Mouse (Mus musculus) spleen, adult 2 months (tissue): ENCODE data around the gene Pcgf2. TPM values are rescaled to one million over a fixed set of nuclear protein-coding genes. Genes with fewer than 3 reads are reported as not detected.

Experiments used
- DNase-seq, 2 experiments: peaks; one replicate each; pipeline versions ENCODE4 v3.0.0 to v3.0.0-alpha.2; 2012 to 2021; ENCODE audit warnings: low spot score in 2 of 2, low read depth in 1 of 2
- H3K27ac ChIP-seq: fragments of 200-500 bp; 2 replicates; pipeline ENCODE4 v1.5.1; 2012; ENCODE audit warnings: low read length, inconsistent platforms; ENCODE audit not compliant: insufficient read depth
- H3K27me3 ChIP-seq: fragments of 200-500 bp; 2 replicates; pipeline ENCODE4 v1.6.1; 2012; ENCODE audit warnings: mild to moderate bottlenecking, moderate library complexity, low read length, inconsistent platforms; ENCODE audit not compliant: control insufficient read depth, insufficient read depth
- H3K36me3 ChIP-seq: fragments of 200-500 bp; 2 replicates; pipeline ENCODE4 v1.6.1; 2012; ENCODE audit warnings: mild to moderate bottlenecking, low read length, inconsistent platforms; ENCODE audit not compliant: control insufficient read depth, insufficient read depth
- H3K4me1 ChIP-seq: fragments of 200-500 bp; 2 replicates; pipeline ENCODE4 v1.6.1; 2011; ENCODE audit warnings: inconsistent platforms; ENCODE audit not compliant: control insufficient read depth, insufficient read depth, insufficient read length
- H3K4me3 ChIP-seq: fragments of 200-500 bp; 2 replicates; pipeline ENCODE4 v1.5.1; 2011; ENCODE audit warnings: mild to moderate bottlenecking, inconsistent platforms; ENCODE audit not compliant: insufficient read depth, insufficient read length; ENCODE audit errors: extremely low read depth
- CTCF ChIP-seq: fragments of 200-500 bp; IDR thresholded peaks from 2 replicates; pipeline ENCODE4 v1.5.1; 2011; ENCODE audit warnings: mild to moderate bottlenecking, inconsistent platforms; ENCODE audit not compliant: insufficient read depth, insufficient read length, insufficient replicate concordance; ENCODE audit errors: extremely low read depth
- POLR2A ChIP-seq: fragments of 200-500 bp; IDR thresholded peaks from 2 replicates; pipeline ENCODE4 v1.6.1; 2011; ENCODE audit warnings: low read depth, low read length, inconsistent platforms
- WGBS: fragments of 180-500 bp; shearing (Covaris S2); methylation state at CpG from one replicate; pipeline ENCODE4 v1.1.7; 2018; 5-methylcytosine and 5-hydroxymethylcytosine counted together
- polyA plus RNA-seq: library from polyadenylated mRNA; depleted of rRNA; stranded (reverse); fragments of >200 nt; gene quantifications from 2 replicates; pipeline ENCODE4 v1.2.3, GENCODE M21; 2012

Pcgf2 gene
- polyA plus RNA-seq, 1 experiment = 10.0 TPM

GRCm38 (mm10) chr11:97700746-97701580, 666 bp upstream of the Pcgf2 start:
- WGBS = 21% methylated on average over 30 of the region's 30 CpGs
- DNase-seq = no peak
- Histone ChIP-seq H3K27me3 (peaks cover 13% of the 10 kb centered on the region), H3K4me3 (peak overlapping the region; percentile 58), H3K27ac (0 out of 2 replicates have a peak overlapping the region, but pooled peaks have one; percentile 21), H3K4me1 (peaks cover 13% of the 10 kb centered on the region; the same call in 1 of the 2 replicates), H3K36me3 (no peaks in the 10 kb centered on the region; the same call in 1 of the 2 replicates)
- no peak for TF ChIP-seq POLR2A
- no peak for TF ChIP-seq CTCF

- TF ChIP-seq POLR2A (no peak), CTCF (no peak)
- Histone ChIP-seq H3K36me3 (no peaks in the 10 kb centered on the region), H3K4me3 (peak overlapping the region; percentile 58), H3K27ac (peak overlapping the region; percentile 21), H3K4me1 (peaks cover 13% of the 10 kb centered on the region; the same call in 1 of the 2 replicates), H3K27me3 (peaks cover 13% of the 10 kb centered on the region)
- no peak for DNase-seq
- 0% methylated on average over 5 of the region's 9 CpGs for WGBS
Measured at GRCm38 (mm10) chr11:97699626-97700002, 683 bp downstream of the Pcgf2 start.

GRCm38 (mm10) chr11:97698741-97699611, 1.3 kb downstream of the Pcgf2 start:
- WGBS = under 1% methylated on average over 58 of the region's 63 CpGs
- DNase-seq = no peak

GRCm38 (mm10) chr11:97697891-97698529, 2.3 kb downstream of the Pcgf2 start:
- no peak for DNase-seq
- 68% methylated on average over 14 of the region's 14 CpGs for WGBS
- H3K27ac ChIP-seq = no peak overlapping the region
- peaks cover 11% of the 10 kb centered on the region; the same call in 1 of the 2 replicates for H3K4me1 ChIP-seq
- H3K4me3 ChIP-seq = no peak overlapping the region
- peaks cover 13% of the 10 kb centered on the region for H3K27me3 ChIP-seq
- no peaks in the 10 kb centered on the region for H3K36me3 ChIP-seq
- TF ChIP-seq CTCF (no peak), POLR2A (no peak)

More at GRCm38 (mm10) chr11:97698741-97699611, 1.3 kb downstream of the Pcgf2 start:
- TF ChIP-seq CTCF (no peak), POLR2A (no peak)
- Histone ChIP-seq H3K27ac (no peak overlapping the region), H3K4me3 (peak overlapping the region; percentile 58; the same call in 1 of the 2 replicates), H3K4me1 (peaks cover 13% of the 10 kb centered on the region; the same call in 1 of the 2 replicates), H3K27me3 (peaks cover 13% of the 10 kb centered on the region), H3K36me3 (no peaks in the 10 kb centered on the region)

GRCm38 (mm10) chr11:97697199-97697890, 3.0 kb downstream of the Pcgf2 start:
- Histone ChIP-seq H3K27ac (no peak overlapping the region), H3K36me3 (no peaks in the 10 kb centered on the region), H3K4me1 (peaks cover 11% of the 10 kb centered on the region; the same call in 1 of the 2 replicates), H3K4me3 (no peak overlapping the region), H3K27me3 (peaks cover 13% of the 10 kb centered on the region)
- DNase-seq = no peak
- TF ChIP-seq CTCF = no peak
- no peak for TF ChIP-seq POLR2A
- 82% methylated on average over 11 of the region's 11 CpGs for WGBS

GRCm38 (mm10) chr11:97696669-97697068, 3.6 kb downstream of the Pcgf2 start:
- Histone ChIP-seq H3K27me3 (peaks cover 13% of the 10 kb centered on the region), H3K27ac (no peak overlapping the region), H3K36me3 (no peaks in the 10 kb centered on the region), H3K4me3 (no peak overlapping the region), H3K4me1 (peaks cover 11% of the 10 kb centered on the region; the same call in 1 of the 2 replicates)
- DNase-seq = no peak
- WGBS = 95% methylated on average over 8 of the region's 8 CpGs
- TF ChIP-seq CTCF (no peak), POLR2A (no peak)
